Mouse (Mus musculus) colon, adult 2 months (tissue): ENCODE measurements around the gene Hpdl. TPM values are rescaled to one million over a fixed set of nuclear protein-coding genes. Genes with fewer than 3 reads are reported as not detected.

Experiments used
- polyA plus RNA-seq: library from polyadenylated mRNA; depleted of rRNA; stranded (reverse); fragments of >200 nt; gene quantifications from 2 replicates; pipeline ENCODE4 v1.2.3, GENCODE M21; 2012; rRNA removed

Hpdl gene
- polyA plus RNA-seq, result 12.6 and 14.6 TPM in 2 replicates

DNA sequence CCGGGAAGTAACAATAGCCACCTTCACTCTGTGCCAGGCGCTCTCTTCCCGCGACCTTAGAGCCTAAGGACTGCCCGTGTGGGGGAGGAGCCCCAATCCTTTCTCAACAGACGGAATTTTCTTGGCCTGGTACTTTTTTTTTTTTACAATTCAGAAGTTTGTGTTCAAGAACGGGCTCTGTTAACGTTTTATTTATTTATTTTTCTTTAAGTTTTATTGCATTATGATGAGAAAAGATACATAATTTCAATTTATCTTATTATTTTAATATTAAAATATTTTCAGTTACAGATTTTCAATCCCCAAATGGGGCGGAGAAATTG is at the start of gene Hpdl:
Gene Hpdl, minus strand, starts transcription at position 14 of the 323 bp plus-strand sequence.

GRCm38 (mm10) chr4:116807197-116808129 is 14.0 kb downstream of the Hpdl start, which contains the start of the genes Toe1 and Mutyh:
Toe1 (minus strand) TSS chr4:116807640.
Mutyh (plus strand) TSS chr4:116807723.

Other genes starting within 250 kb of the Hpdl start
- 9.1 and 9.2 TPM in 2 replicates for gene Ccdc17, start 225.1 kb downstream of the Hpdl start, polyA plus RNA-seq
- 2.6 and 3.0 TPM in 2 replicates for gene Nasp, start 193.8 kb downstream of the Hpdl start, polyA plus RNA-seq
- 538 and 578 TPM in 2 replicates for gene Akr1a1, start 170.0 kb downstream of the Hpdl start, polyA plus RNA-seq
- 37.4 and 42.6 TPM in 2 replicates for gene Prdx1, start 136.2 kb downstream of the Hpdl start, polyA plus RNA-seq
- 6.8 and 8.2 TPM in 2 replicates for gene Mmachc, start 113.3 kb downstream of the Hpdl start, polyA plus RNA-seq
- 14.4 and 28.4 TPM in 2 replicates for gene Ccdc163, start 113.2 kb downstream of the Hpdl start, polyA plus RNA-seq
- 12.2 and 13.4 TPM in 2 replicates for gene Tesk2, start 100.8 kb downstream of the Hpdl start, polyA plus RNA-seq
- 15.9 and 19.8 TPM in 2 replicates for gene Toe1, start 14.1 kb downstream of the Hpdl start, polyA plus RNA-seq
- 5.1 and 5.2 TPM in 2 replicates for gene Mutyh, start 14.0 kb downstream of the Hpdl start, polyA plus RNA-seq
- gene Zswim5, start 55.7 kb upstream of the Hpdl start, polyA plus RNA-seq, result 2.9 and 3.1 TPM in 2 replicates
- gene Urod, start 172.7 kb upstream of the Hpdl start, polyA plus RNA-seq, result 39.6 and 41.4 TPM in 2 replicates
- 157 and 168 TPM in 2 replicates for gene Hectd3, start 173.6 kb upstream of the Hpdl start, polyA plus RNA-seq
- gene Eif2b3, start 197.7 kb upstream of the Hpdl start, polyA plus RNA-seq, result 2.1 and 3.6 TPM in 2 replicates